Mouse (Mus musculus) left cerebral cortex, postnatal 36 days (tissue): ENCODE results near the gene Slc23a4. TPM values are rescaled to one million over a fixed set of nuclear protein-coding genes. Genes with fewer than 3 reads are reported as not detected.

Experiments
- DNase-seq, 2 experiments: peaks; one replicate each; pipeline ENCODE4 v3.0.0; 2021 to 2022; ENCODE audit warnings: low spot score in 2 of 2, mixed read lengths in 1 of 2
- intact Hi-C: fragments of 180-260 bp; cut with DNase I; formaldehyde crosslinking; loops from one replicate; pipeline ENCODE4 v1.15.1; 2025
- total RNA-seq, 2 experiments: library from RNA; stranded (reverse); gene quantifications; 2 replicates each; pipeline ENCODE4 v1.2.3; 2021

Slc23a4 gene
- total RNA-seq, 2 experiments from 2014 or later, result 1.1 to 1.3 TPM

DNA sequence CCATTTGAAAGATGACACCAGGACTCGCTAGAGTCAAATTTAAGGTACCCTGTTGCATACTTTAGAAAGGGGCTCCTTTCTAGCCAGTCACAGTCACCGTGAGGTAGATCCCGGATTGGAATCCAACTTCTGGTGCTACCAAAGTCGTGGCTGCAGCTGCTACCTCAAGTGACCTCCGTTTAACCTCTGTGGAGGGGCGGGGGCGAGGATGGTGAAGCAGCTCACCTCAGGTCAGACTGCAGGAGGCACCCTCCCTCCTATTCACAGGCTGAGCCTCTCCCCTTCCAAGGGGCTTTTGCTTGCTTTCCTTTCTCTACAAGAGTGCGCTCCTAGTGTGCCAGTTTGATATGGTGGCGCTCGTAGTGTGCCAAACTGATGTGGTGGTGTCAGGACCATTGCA is 68.2 kb downstream of the Slc23a4 start, which contains the start of gene Stra8:
Gene Stra8 (plus strand): TSS at position 208 of the 400 bp plus-strand sequence.
- intact Hi-C loops, result no loop called here
- no peak for DNase-seq

GRCm38 (mm10) chr6:34919146-34919545 is 69.1 kb downstream of the Slc23a4 start:
- intact Hi-C loops, result no loop called here
- no peak for DNase-seq

- intact Hi-C loops, result loop anchor here (5.0 kb wide), 1 partner anchor 37 kb away; the partner anchor contains the start of gene Cyren
- no peak for DNase-seq
Observed at GRCm38 (mm10) chr6:34914462-34914861, 73.7 kb downstream of the Slc23a4 start.

GRCm38 (mm10) chr6:34913341-34914040 is 74.7 kb downstream of the Slc23a4 start:
- intact Hi-C loops, result loop anchor here (5.0 kb wide), 1 partner anchor 36 kb away; the partner anchor contains the start of gene Cyren
- no peak for DNase-seq

GRCm38 (mm10) chr6:34910371-34911219 is 77.6 kb downstream of the Slc23a4 start, which contains the start of gene Wdr91:
Wdr91 (minus strand) TSS chr6:34910876.
- intact Hi-C loops, result loop anchor here (5.0 kb wide), 1 partner anchor 33 kb away; the partner anchor contains the start of gene Cyren
- DNase-seq, result peak; percentile 91 to 92

DNA sequence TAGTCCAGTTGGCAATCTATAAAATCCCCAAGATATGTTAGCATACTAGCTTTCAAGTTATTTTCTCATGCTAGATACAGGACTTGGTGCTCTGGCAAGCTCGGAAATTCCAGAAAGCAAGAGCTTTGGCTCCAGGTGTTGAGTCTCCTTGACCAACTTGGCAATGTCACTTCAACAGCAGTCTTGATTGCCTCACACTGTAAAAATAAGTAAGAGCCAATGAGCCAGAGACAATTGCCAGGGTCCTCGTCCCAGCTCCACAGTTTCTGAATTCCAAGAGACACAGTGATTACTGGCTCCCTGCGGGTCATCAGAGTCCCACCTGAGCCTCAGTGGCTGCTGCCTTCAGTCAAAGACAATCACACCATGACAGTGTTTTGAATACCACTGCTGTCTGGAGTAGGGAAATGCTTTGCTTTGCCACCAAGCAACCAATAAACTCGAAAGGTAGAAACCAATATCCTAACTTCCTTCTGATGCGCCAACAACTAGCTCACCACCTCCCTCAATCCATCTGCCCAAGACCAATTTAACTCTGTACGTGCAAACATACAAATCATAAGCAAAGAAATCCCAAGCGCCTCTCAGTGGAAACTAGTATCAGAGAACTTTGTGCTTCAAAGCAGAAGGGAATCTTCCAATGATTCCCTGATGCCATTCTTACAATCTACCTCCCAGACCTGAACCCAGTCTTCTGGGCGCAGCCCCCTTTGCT is 78.4 kb downstream of the Slc23a4 start:
- DNase-seq, result no peak
- intact Hi-C loops, result loop anchor here (5.0 kb wide), 1 partner anchor 32 kb away; the partner anchor contains the start of gene Cyren

GRCm38 (mm10) chr6:34907696-34908260 is 80.4 kb downstream of the Slc23a4 start:
- no peak for DNase-seq
- intact Hi-C loops, result no loop called here

DNA sequence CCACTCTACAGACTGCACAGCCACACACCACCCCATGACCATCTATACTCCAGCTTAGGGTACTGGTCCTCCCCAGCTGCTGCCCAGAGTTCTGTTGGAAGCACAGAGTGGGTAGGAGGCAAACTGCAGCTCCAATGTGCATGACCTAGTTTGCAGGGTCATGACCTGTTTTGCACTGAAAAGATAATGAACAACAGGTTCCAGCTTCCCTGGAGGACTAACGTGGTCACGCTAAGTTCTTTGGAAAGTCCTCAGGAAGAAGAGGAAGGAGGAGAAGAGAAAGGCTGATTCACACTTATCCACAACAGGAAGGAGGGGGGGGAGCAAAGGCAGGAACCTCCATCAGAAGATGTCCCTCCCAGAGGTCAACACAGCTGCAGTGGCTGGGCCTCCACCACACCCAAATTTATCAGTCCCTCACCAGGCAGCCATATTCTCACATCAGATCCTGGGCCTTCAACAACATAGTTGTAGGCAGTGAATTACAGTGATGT is 81.0 kb downstream of the Slc23a4 start:
- intact Hi-C loops, result no loop called here
- DNase-seq, result no peak

- no peak for DNase-seq
- intact Hi-C loops, result no loop called here
Observed at GRCm38 (mm10) chr6:34906661-34907060, 81.5 kb downstream of the Slc23a4 start.

- no peak for DNase-seq
- intact Hi-C loops, result no loop called here
Observed at GRCm38 (mm10) chr6:34906125-34906524, 82.1 kb downstream of the Slc23a4 start.

- intact Hi-C loops, result no loop called here
- no peak for DNase-seq
Observed at GRCm38 (mm10) chr6:34904361-34904760, 83.8 kb downstream of the Slc23a4 start.

- intact Hi-C loops, result no loop called here
- no peak for DNase-seq
Observed at GRCm38 (mm10) chr6:34903851-34904250, 84.4 kb downstream of the Slc23a4 start.

DNA sequence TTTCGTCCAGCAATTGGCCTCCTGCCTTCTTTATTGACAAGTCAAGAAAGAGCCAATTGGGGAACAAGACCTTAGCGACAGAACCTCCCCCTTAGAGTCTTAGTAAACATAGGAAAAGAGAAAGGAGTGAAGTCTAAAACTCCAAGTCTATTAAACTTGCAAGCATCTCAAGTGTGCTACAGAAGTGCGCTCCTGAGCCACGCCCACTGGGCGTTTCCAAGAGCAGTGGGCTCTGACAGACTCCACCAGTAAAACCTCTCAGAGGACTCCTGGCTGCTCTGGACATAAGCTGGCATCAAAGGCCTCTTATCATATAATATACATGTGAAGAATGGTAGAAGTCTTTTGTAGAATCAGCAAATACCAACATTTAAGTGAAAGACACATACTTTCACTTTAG is 84.8 kb downstream of the Slc23a4 start:
- intact Hi-C loops, result no loop called here
- DNase-seq, result no peak

- intact Hi-C loops, result no loop called here
- DNase-seq, result no peak
Observed at GRCm38 (mm10) chr6:34902578-34902977, 85.6 kb downstream of the Slc23a4 start.

DNA sequence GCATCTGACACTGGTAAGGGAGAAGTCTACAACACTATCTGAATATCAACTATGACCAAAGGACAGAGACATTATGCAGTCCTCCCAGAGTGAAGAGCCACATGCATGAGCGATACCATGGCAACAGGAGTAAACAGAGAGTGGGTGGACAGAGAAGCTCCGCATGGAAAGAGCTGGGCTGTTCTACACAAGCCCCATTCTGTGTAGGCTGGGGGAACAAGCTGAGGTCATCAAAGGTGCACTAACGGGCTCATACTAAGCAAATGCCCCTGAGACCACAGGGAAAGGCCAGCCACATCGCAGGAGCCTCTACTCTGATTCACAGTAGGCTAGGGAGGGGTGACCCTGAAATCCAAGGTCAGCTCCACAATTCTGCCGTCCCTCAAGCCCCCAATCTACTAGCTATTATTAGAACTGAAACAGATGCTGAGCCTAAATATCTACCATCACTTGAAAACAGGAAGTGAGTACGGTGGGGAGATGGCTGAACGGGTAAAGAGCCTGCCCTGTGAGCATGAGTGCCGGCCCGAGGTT is 86.2 kb downstream of the Slc23a4 start:
- DNase-seq, result no peak
- intact Hi-C loops, result no loop called here

- no peak for DNase-seq
- intact Hi-C loops, result no loop called here
Observed at GRCm38 (mm10) chr6:34900990-34901389, 87.2 kb downstream of the Slc23a4 start.

DNA sequence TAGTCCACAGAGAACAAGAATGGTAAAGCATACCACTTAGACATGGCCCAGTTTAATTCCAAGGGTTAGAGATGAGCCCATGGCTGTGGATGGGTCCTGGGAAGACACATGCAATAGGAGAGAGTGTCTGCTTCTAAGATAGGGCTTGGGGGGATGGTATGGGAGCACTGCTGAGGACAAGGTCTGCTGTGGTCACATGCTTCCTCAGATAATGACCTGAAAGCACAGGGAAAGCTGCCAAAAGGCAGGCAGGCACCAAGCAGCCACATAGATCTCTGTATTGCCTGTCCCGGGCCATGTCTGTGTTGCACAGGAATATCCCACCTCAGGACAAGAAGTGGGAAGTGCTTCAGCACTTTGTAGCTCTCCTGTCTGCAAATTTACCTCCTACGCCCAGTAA is 89.1 kb downstream of the Slc23a4 start:
- DNase-seq, result no peak
- intact Hi-C loops, result no loop called here

DNA sequence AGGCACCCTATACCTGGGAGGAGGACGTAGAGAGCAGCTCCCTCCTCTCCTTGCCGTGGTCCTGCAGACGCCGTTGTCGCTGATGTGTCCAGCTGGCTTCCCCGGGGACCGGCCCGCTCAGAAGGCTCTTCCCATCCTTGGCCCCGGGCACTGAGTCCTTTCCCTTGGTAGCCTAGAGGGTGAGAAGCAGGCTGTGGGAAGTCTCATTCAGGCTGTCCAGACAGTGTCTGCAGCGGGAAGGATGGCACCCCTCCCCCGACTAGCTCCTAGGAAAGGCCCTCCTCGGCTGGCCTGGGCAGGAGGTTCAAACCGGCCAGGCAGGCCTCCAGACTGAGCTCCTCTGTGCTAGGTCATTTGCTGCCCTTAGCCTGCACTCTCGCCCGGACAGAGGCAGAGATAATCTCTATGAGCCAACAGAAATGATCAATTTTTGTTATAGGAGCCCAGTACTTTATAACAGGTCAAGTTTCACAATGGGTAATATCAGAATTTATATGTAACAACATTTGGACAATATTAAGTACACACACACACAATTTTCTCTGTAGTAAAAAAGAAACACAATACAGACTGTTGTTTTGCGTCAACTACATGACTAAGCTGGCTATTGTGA is 91.9 kb downstream of the Slc23a4 start:
- intact Hi-C loops, result no loop called here
- DNase-seq, result no peak

- no peak for DNase-seq
- intact Hi-C loops, result no loop called here
Observed at GRCm38 (mm10) chr6:34895569-34895968, 92.6 kb downstream of the Slc23a4 start.
